Mouse (Mus musculus): ENCODE data around the gene Gsn. TPM values are rescaled to one million over a fixed set of nuclear protein-coding genes. Genes with fewer than 3 reads are reported as not detected.

Gene Gsn
- polyA plus RNA-seq, 1 experiment from 2014 or later = 129 TPM

GRCm38 (mm10) chr2:35214881-35215358 lies 41.3 kb upstream of the Gsn start:
- peak; percentile 98 for TF ChIP-seq CTCF (IDR thresholded peaks at IDR 0.05; ENCODE audit: low read depth)
- no peaks in the 10 kb centered on the region for H3K36me3 ChIP-seq (ENCODE audit: control insufficient read depth, insufficient read depth)
- no peaks in the 10 kb centered on the region for H3K9me3 ChIP-seq (ENCODE audit: control insufficient read depth)
- peak overlapping the region; percentile 57 for H3K4me2 ChIP-seq (replicated peaks; ENCODE audit: low read depth)
- no peaks in the 10 kb centered on the region for H3K27me3 ChIP-seq (replicated peaks; ENCODE audit: control insufficient read depth, insufficient read depth, low read length)
- peak; percentile 34 for ATAC-seq
- 0 out of 2 replicates have a peak overlapping the region, but pooled peaks have one; percentile 6 for H3K4me3 ChIP-seq (ENCODE audit: low read depth, low read length)
- WGBS = 7% methylated on average over 12 of the region's 12 CpGs
- no peak overlapping the region for H3K27ac ChIP-seq (ENCODE audit: low read depth, low read length)
- H3K4me1 ChIP-seq (replicated peaks; ENCODE audit: control insufficient read depth, insufficient read depth, low read length) = no peaks in the 10 kb centered on the region
- 0 out of 2 replicates have a peak overlapping the region, but pooled peaks have one; percentile 17 for H3K9ac ChIP-seq (ENCODE audit: low read depth, low read length)

- no peak for TF ChIP-seq CTCF (IDR thresholded peaks at IDR 0.05; ENCODE audit: low read depth)
- no peak for ATAC-seq
- no peak overlapping the region for H3K27ac ChIP-seq (ENCODE audit: low read depth, low read length)
- H3K9ac ChIP-seq (ENCODE audit: low read depth, low read length) = no peak overlapping the region
- no peaks in the 10 kb centered on the region for H3K9me3 ChIP-seq (ENCODE audit: control insufficient read depth)
- no peaks in the 10 kb centered on the region for H3K4me1 ChIP-seq (replicated peaks; ENCODE audit: control insufficient read depth, insufficient read depth, low read length)
- whole genome bisulfite sequencing = 84% methylated on average over 14 of the region's 14 CpGs
- H3K36me3 ChIP-seq (ENCODE audit: control insufficient read depth, insufficient read depth) = no peaks in the 10 kb centered on the region
- no peaks in the 10 kb centered on the region for H3K27me3 ChIP-seq (replicated peaks; ENCODE audit: control insufficient read depth, insufficient read depth, low read length)
- no peak overlapping the region for H3K4me2 ChIP-seq (replicated peaks; ENCODE audit: low read depth)
- no peak overlapping the region for H3K4me3 ChIP-seq (ENCODE audit: low read depth, low read length)
Measured at GRCm38 (mm10) chr2:35215363-35215762, 40.8 kb upstream of the Gsn start.

GRCm38 (mm10) chr2:35216701-35217100 lies 39.5 kb upstream of the Gsn start:
- no peak for ATAC-seq
- Histone ChIP-seq H3K9ac (ENCODE audit: low read depth, low read length) (no peak overlapping the region), H3K36me3 (ENCODE audit: control insufficient read depth, insufficient read depth) (no peaks in the 10 kb centered on the region), H3K27me3 (replicated peaks; ENCODE audit: control insufficient read depth, insufficient read depth, low read length) (no peaks in the 10 kb centered on the region), H3K4me3 (ENCODE audit: low read depth, low read length) (no peak overlapping the region), H3K4me2 (replicated peaks; ENCODE audit: low read depth) (no peak overlapping the region), H3K4me1 (replicated peaks; ENCODE audit: control insufficient read depth, insufficient read depth, low read length) (no peaks in the 10 kb centered on the region), H3K27ac (ENCODE audit: low read depth, low read length) (no peak overlapping the region), H3K9me3 (ENCODE audit: control insufficient read depth) (no peaks in the 10 kb centered on the region)
- 82% methylated on average over 2 of the region's 2 CpGs for WGBS
- no peak for TF ChIP-seq CTCF (IDR thresholded peaks at IDR 0.05; ENCODE audit: low read depth)

GRCm38 (mm10) chr2:35218736-35219135 lies 37.4 kb upstream of the Gsn start:
- no peak for ATAC-seq
- WGBS = 90% methylated on average over 3 of the region's 3 CpGs
- Histone ChIP-seq H3K36me3 (ENCODE audit: control insufficient read depth, insufficient read depth) (no peaks in the 10 kb centered on the region), H3K4me1 (replicated peaks; ENCODE audit: control insufficient read depth, insufficient read depth, low read length) (no peaks in the 10 kb centered on the region), H3K9ac (ENCODE audit: low read depth, low read length) (no peak overlapping the region), H3K9me3 (ENCODE audit: control insufficient read depth) (no peaks in the 10 kb centered on the region), H3K4me3 (ENCODE audit: low read depth, low read length) (no peak overlapping the region), H3K27me3 (replicated peaks; ENCODE audit: control insufficient read depth, insufficient read depth, low read length) (no peaks in the 10 kb centered on the region), H3K4me2 (replicated peaks; ENCODE audit: low read depth) (no peak overlapping the region), H3K27ac (ENCODE audit: low read depth, low read length) (no peak overlapping the region)
- TF ChIP-seq CTCF (IDR thresholded peaks at IDR 0.05; ENCODE audit: low read depth) = no peak

- ATAC-seq = no peak
- no peak overlapping the region for H3K4me3 ChIP-seq (ENCODE audit: low read depth, low read length)
Measured at GRCm38 (mm10) chr2:35222822-35223391, 33.3 kb upstream of the Gsn start.

GRCm38 (mm10) chr2:35224285-35224684 lies 31.9 kb upstream of the Gsn start:
- TF ChIP-seq CTCF (IDR thresholded peaks at IDR 0.05; ENCODE audit: low read depth) = no peak
- 91% methylated on average over 15 of the region's 15 CpGs for WGBS

More at GRCm38 (mm10) chr2:35222822-35223391, 33.3 kb upstream of the Gsn start:
- Histone ChIP-seq H3K4me2 (replicated peaks; ENCODE audit: low read depth) (no peak overlapping the region), H3K27me3 (replicated peaks; ENCODE audit: control insufficient read depth, insufficient read depth, low read length) (no peaks in the 10 kb centered on the region), H3K36me3 (ENCODE audit: control insufficient read depth, insufficient read depth) (no peaks in the 10 kb centered on the region), H3K27ac (ENCODE audit: low read depth, low read length) (no peak overlapping the region), H3K9ac (ENCODE audit: low read depth, low read length) (no peak overlapping the region), H3K4me1 (replicated peaks; ENCODE audit: control insufficient read depth, insufficient read depth, low read length) (no peaks in the 10 kb centered on the region), H3K9me3 (ENCODE audit: control insufficient read depth) (no peaks in the 10 kb centered on the region)
- no peak for TF ChIP-seq CTCF (IDR thresholded peaks at IDR 0.05; ENCODE audit: low read depth)
- 66% methylated on average over 6 of the region's 6 CpGs for WGBS

More at GRCm38 (mm10) chr2:35224285-35224684, 31.9 kb upstream of the Gsn start:
- no peaks in the 10 kb centered on the region for H3K36me3 ChIP-seq (ENCODE audit: control insufficient read depth, insufficient read depth)
- no peak overlapping the region for H3K27ac ChIP-seq (ENCODE audit: low read depth, low read length)
- no peaks in the 10 kb centered on the region for H3K9me3 ChIP-seq (ENCODE audit: control insufficient read depth)
- H3K27me3 ChIP-seq (replicated peaks; ENCODE audit: control insufficient read depth, insufficient read depth, low read length) = no peaks in the 10 kb centered on the region
- H3K9ac ChIP-seq (ENCODE audit: low read depth, low read length) = no peak overlapping the region
- no peak overlapping the region for H3K4me3 ChIP-seq (ENCODE audit: low read depth, low read length)
- H3K4me2 ChIP-seq (replicated peaks; ENCODE audit: low read depth) = no peak overlapping the region
- no peaks in the 10 kb centered on the region for H3K4me1 ChIP-seq (replicated peaks; ENCODE audit: control insufficient read depth, insufficient read depth, low read length)
- no peak for ATAC-seq
